Mouse (Mus musculus): ENCODE measurements at regions not wholly inside any gene's neighbourhood (a gene's known extent, or its start where the extent isn't known, plus 50 kb on each side); places are given as distances from the start of the nearest gene placed in this dataset.

DNA sequence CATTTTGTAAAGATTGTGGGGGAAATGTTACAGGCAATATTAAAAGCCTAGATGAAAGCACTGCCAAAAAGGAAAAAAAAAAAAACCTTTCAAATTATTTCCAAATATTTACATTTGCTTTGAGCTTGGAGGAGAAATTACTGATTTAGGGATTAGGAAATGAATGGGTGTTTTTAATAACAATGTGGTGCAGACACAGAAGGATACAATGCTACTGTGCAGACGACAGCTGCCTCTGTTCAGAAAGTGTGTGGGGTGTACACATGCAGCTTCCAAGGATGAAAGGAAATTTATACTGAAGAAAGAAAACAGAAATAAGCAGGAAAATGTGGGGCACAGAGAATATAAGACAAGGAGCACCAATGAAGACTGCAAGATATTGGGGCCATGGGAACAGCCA lies 3070.3 kb upstream of the Gm6569 start:
- Histone ChIP-seq H3K27ac (ENCODE audit: low read length) (no peak overlapping the region), H3K27me3 (ENCODE audit: control insufficient read depth, insufficient read depth, low read depth, low read length) (no peaks in the 10 kb centered on the region), H3K4me3 (ENCODE audit: low read depth, low read length) (no peak overlapping the region), H3K4me1 (ENCODE audit: control insufficient read depth, insufficient read depth, low read length) (no peaks in the 10 kb centered on the region), H3K9me3 (replicated peaks; ENCODE audit: control insufficient read depth, low read length, poor library complexity, severe bottlenecking) (no peaks in the 10 kb centered on the region), H3K36me3 (ENCODE audit: control insufficient read depth, insufficient read depth, low read length) (no peaks in the 10 kb centered on the region), H3K4me2 (ENCODE audit: low read length) (no peak overlapping the region), H3K9ac (ENCODE audit: low read depth, low read length) (no peak overlapping the region)
- ATAC-seq = no peak
- WGBS = 6% methylated on average over 1 of the region's 1 CpGs

DNA sequence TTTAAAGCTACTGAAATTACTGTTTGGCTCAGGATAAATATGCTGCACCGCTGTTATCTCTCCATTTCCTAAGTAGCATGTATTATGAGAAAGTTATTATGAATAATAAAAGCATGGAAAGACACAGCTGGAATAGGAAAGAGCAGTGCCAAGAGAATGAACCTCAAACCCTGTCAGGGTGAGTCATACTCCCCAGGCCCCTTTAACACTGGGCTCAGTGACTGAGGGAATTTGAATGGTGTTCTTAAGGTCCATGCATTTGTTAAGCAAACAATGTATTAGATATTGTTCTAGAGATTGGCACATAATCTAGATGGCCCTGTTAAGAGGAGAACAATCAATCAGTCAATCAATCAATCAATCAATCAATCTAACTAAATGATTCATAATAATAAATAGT lies 3069.8 kb upstream of the Gm6569 start:
- Histone ChIP-seq H3K9me3 (replicated peaks; ENCODE audit: control insufficient read depth, low read length, poor library complexity, severe bottlenecking) (no peaks in the 10 kb centered on the region), H3K9ac (ENCODE audit: low read depth, low read length) (no peak overlapping the region), H3K36me3 (ENCODE audit: control insufficient read depth, insufficient read depth, low read length) (no peaks in the 10 kb centered on the region), H3K27ac (ENCODE audit: low read length) (no peak overlapping the region), H3K4me1 (ENCODE audit: control insufficient read depth, insufficient read depth, low read length) (no peaks in the 10 kb centered on the region), H3K4me2 (ENCODE audit: low read length) (no peak overlapping the region), H3K27me3 (ENCODE audit: control insufficient read depth, insufficient read depth, low read depth, low read length) (no peaks in the 10 kb centered on the region), H3K4me3 (ENCODE audit: low read depth, low read length) (no peak overlapping the region)
- no peak for ATAC-seq
- 37% methylated on average over 1 of the region's 1 CpGs for WGBS

DNA sequence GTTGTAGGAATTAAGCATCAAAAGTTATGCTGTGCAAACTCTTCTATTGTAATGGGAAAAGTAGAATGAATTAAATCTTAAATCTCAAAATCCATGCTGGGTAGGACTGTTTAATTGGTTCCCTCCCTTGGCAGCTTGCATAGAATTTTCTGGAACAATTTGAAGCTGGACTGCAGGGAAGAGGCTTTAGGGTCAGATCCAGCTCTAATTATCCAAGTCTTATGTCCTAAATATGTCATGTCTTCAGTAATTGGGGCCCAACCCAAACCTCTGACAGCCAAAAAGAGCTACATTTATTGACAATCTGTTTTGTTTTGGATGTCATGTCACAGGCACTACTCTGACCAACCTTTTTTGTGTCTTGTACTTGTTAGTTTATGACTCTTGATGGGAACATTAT lies 3068.9 kb upstream of the Gm6569 start:
- no peak for ATAC-seq
- H3K27me3 ChIP-seq (ENCODE audit: control insufficient read depth, insufficient read depth, low read depth, low read length) = no peaks in the 10 kb centered on the region
- no peak overlapping the region for H3K4me3 ChIP-seq (ENCODE audit: low read depth, low read length)
- no peak overlapping the region for H3K4me2 ChIP-seq (ENCODE audit: low read length)
- H3K36me3 ChIP-seq (ENCODE audit: control insufficient read depth, insufficient read depth, low read length) = no peaks in the 10 kb centered on the region
- H3K9ac ChIP-seq (ENCODE audit: low read depth, low read length) = no peak overlapping the region
- H3K9me3 ChIP-seq (replicated peaks; ENCODE audit: control insufficient read depth, low read length, poor library complexity, severe bottlenecking) = no peaks in the 10 kb centered on the region
- H3K4me1 ChIP-seq (ENCODE audit: control insufficient read depth, insufficient read depth, low read length) = no peaks in the 10 kb centered on the region
- no peak overlapping the region for H3K27ac ChIP-seq (ENCODE audit: low read length)
